Mouse (Mus musculus) mature B cell (primary cell): ENCODE results near the gene Crygn.

ENCODE experiments used
- in situ Hi-C: fragments of 300-500 bp; cut with MboI; formaldehyde crosslinking; loops from 2 replicates; pipeline ENCODE4 v1.14.3; 2019

Crygn gene

GRCm38 (mm10) chr5:24711615-24712014 is 46.2 kb downstream of the Crygn start:
- in situ Hi-C loops, result no loop called here

GRCm38 (mm10) chr5:24709962-24710361 is 47.8 kb downstream of the Crygn start:
- in situ Hi-C loops, result no loop called here

- in situ Hi-C loops, result no loop called here
Measured at GRCm38 (mm10) chr5:24704615-24705014, 53.2 kb downstream of the Crygn start.

GRCm38 (mm10) chr5:24701271-24701670 is 56.5 kb downstream of the Crygn start:
- in situ Hi-C loops, result no loop called here
